Mouse (Mus musculus) olfactory bulb, adult 2 months (tissue): ENCODE results near the gene Olfr1532-ps1.

Source experiments
- CTCF ChIP-seq: fragments of 200-500 bp; IDR thresholded peaks from 2 replicates; pipeline ENCODE4 v1.5.1; 2012; ENCODE audit warnings: low read depth, mild to moderate bottlenecking, low read length, moderate library complexity; ENCODE audit not compliant: insufficient read depth
- POLR2A ChIP-seq: fragments of 200-500 bp; IDR thresholded peaks from 2 replicates; pipeline ENCODE4 v1.6.1; 2012; ENCODE audit warnings: mild to moderate bottlenecking, low read depth, low read length, moderate library complexity; ENCODE audit not compliant: insufficient read depth

DNA sequence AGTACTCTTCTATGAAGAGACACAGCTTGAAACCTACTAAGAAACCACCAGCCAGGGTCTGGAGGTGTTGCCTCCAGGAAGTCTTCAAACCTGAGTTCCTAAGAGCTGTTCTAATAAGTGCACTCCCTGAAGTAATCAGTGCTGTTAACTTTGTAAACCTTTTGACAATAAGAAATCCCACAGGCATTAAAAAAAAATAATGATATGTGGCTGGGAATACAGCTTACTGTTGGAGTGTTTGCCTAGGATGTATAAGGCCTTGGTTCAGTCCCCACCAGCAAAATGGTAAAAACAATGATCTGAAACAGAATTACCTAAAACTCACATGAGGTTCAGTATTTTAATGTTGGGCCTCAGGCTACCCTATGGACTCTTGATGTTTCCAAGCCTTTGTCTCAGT, 24.3 kb downstream of the Olfr1532-ps1 start, which contains the start of gene Olfr709-ps1:
- TF ChIP-seq CTCF = no peak
- TF ChIP-seq POLR2A = no peak
